Mouse (Mus musculus) ES-E14 (cell line): ENCODE results near the gene Stx7.

ENCODE experiments used
- CHD2 ChIP-seq: IDR thresholded peaks from 2 replicates; pipeline ENCODE4 v1.6.1; 2014; ENCODE audit warnings: mild to moderate bottlenecking, low read depth, low read length, inconsistent platforms
- HCFC1 ChIP-seq: IDR thresholded peaks from 2 replicates; pipeline ENCODE4 v1.6.1; 2012; ENCODE audit warnings: low read length, inconsistent platforms, borderline replicate concordance; ENCODE audit not compliant: insufficient read depth
- ZC3H11A ChIP-seq: IDR thresholded peaks from 2 replicates; pipeline ENCODE4 v1.6.1; 2012; ENCODE audit warnings: low read depth, mild to moderate bottlenecking, inconsistent platforms, low read length, borderline replicate concordance
- ZNF384 ChIP-seq: IDR thresholded peaks from 2 replicates; pipeline ENCODE4 v1.6.1; 2012; ENCODE audit warnings: low read depth, low read length, inconsistent platforms

DNA sequence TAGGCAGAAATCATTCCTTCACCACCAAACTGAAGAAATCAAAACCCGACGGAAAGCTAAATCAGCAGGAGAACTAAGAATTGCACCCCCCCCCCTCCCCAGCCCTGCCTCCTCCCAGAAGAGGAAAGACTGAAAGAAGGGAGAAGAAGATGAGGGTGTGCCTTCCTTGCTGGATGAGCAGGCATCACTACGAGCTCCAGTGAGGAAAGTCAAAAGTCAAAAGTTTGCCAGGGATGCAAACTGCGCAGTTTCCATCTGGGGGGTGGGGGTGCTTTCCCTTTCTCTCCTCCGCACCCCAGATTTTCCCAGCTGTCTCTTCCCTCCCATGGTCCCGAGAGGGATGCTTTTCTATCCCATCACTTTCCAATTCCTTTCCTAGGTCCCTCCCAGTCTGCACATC is 73.8 kb downstream of the Stx7 start:
- TF ChIP-seq CHD2, result no peak
- TF ChIP-seq ZC3H11A, result no peak
- no peak for TF ChIP-seq HCFC1
- no peak for TF ChIP-seq ZNF384
